Mouse (Mus musculus) spleen, adult 10 weeks (tissue): Measurements from ENCODE around the gene Ttll12. TPM values are rescaled to one million over a fixed set of nuclear protein-coding genes. Genes with fewer than 3 reads are reported as not detected.

Experiments
- polyA plus RNA-seq: library from polyadenylated mRNA; stranded (reverse); fragments of 350-450 nt; fragmentation: Illumina TruSeq; extraction: RNeasy Lipid Tissue Mini Kit (QIAGEN cat#74804); gene quantifications from one replicate; pipeline ENCODE4 v1.2.3, GENCODE M21; 2015; ENCODE audit warnings: low replicate concordance; ENCODE audit not compliant: insufficient read depth

The Ttll12 gene
- 5.9 TPM for polyA plus RNA-seq

DNA sequence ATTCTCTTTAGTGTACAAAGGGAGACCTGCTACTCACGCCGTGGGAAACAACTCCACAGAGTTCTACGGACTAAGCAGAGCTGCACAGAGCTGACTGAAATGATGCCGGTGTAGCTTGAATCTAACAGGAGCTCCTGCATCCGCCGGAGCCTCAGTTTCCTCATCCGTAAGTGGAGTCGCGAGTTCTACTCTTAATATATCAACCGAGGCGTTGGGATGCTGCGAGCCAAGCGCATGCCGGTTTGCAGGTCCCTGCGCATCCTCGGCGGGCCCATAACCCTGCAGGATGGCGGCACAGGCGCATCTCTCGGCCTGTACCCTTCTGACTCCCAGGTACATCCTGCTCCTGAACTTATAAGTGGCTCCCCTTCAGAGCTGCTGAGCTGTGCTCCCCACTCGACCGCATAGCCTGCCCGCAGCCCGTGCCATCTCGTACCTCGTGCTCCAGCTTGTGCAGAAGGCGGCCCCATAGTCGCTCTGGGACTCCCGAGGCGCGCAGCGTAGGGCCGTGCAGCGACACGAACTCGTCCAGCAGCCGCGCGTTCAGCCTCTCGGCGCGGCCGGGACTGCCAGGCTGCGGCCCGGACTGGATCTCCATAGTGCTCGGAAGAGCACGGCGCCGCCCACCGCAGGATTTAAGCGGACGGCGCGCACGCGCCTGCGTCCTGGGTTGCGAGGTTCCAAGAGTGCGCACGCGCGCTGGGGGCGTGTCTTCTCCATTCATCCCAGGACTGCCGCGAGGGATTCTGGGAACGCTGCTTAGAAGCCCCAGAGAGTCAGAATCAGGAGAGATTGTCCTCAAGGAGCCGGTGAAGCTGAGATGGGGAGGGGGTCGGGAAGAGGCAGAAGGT is at the start of gene Ttll12:
Ttll12 (minus strand) TSS at position 645 of the 851 bp plus-strand sequence.

GRCm38 (mm10) chr15:83563327-83563856 is 31.6 kb downstream of the Ttll12 start, which contains the start of the genes Tspo and Mcat:
TSS of gene Tspo (plus strand) at chr15:83563592.
TSS of gene Mcat (minus strand) at chr15:83563787.

DNA sequence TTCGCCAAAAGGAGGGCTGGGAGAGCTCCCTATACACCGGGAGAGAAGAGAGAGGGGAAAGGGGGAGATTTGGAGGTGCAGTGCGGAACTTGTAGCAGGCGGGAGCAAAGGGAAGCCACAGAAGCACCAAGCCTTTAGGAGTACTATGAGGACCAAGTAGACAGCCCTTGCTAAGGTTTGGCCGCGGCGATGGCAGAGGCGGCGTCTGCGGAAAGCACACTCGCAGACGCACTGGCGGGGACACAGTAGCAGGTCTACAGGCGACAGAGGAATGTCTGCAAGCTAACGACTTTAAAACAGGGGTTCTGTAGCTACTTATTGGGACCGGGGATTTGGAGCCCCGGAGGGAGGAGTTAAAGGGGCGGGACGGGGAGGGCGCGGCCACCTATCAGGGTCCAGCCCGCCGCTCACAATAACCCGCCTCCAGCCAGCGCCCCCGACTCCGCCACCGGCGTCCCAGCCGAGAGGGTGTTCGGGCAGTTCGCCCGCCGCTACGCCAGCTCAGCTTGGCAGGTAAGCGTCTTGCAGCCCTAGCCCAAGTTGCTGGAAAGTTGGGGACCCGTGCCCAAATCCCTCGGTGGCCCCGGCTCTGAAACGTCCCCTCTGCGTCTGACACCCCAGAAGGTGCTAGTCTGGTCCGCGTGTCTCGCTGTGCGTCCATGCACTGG is 68.4 kb downstream of the Ttll12 start, which contains the start of gene Bik:
Bik (plus strand) TSS at position 439 of the 668 bp plus-strand sequence.

Other genes starting within 250 kb of the Ttll12 start
- 23.7 TPM for gene Arfgap3, start 244.9 kb downstream of the Ttll12 start, polyA plus RNA-seq
- gene Pacsin2, start 130.6 kb downstream of the Ttll12 start, polyA plus RNA-seq: 34.2 TPM
- gene Ttll1, start 84.3 kb downstream of the Ttll12 start, polyA plus RNA-seq: 6.0 TPM
- gene Bik, start 68.3 kb downstream of the Ttll12 start, polyA plus RNA-seq: 1.3 TPM
- gene Tspo, start 31.6 kb downstream of the Ttll12 start, polyA plus RNA-seq: 22.4 TPM
- gene Mcat, start 31.4 kb downstream of the Ttll12 start, polyA plus RNA-seq: 10.6 TPM
- 2.3 TPM for gene Scube1, start 129.9 kb upstream of the Ttll12 start, polyA plus RNA-seq
- gene Mpped1, start 184.3 kb upstream of the Ttll12 start, polyA plus RNA-seq: 0.41 TPM